Mouse (Mus musculus): ENCODE data around the gene Taok2. TPM values are rescaled to one million over a fixed set of nuclear protein-coding genes. Genes with fewer than 3 reads are reported as not detected.

Gene Taok2
- polyA plus RNA-seq, 1 experiment from 2014 or later, result 66.0 TPM

DNA sequence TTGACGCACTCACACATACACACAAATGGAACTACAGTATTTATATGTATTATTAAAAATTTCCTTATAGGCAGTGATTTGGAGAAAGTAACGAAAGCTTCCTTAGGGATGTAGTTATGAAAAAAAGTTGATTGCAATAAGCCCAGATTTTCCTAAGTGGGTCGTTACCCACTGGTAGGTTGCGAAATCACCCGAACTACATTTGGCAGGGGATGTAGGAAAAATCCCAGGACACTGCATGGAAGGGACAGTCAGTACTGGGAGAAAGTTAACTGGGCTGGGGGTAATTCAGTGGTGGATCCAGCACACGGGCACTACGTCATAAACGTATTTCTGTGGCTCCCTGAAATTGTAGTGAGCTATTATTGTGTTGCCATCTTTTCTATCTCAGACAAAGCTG is 68.0 kb downstream of the Taok2 start:
- ATAC-seq (no peak), DNase-seq (ENCODE audit: low read depth, low spot score) (no peak)
- no peak for TF ChIP-seq CTCF (IDR thresholded peaks at IDR 0.05)
- H3K27me3 ChIP-seq, result no peaks in the 10 kb centered on the region
- CTCF ChIA-PET, result interaction anchor here (1.2 kb wide), 1 partner anchor 141 kb away, joined by 3 read pairs; no protein-coding TSS in a partner anchor
- POLR2A ChIA-PET, result interaction anchor here (0.6 to 1.0 kb wide), 2 partner anchors 17 to 331 kb away, joined by 4 to 5 read pairs; no protein-coding TSS in a partner anchor
- in situ Hi-C loops (cut with MboI; ENCODE audit: low pct_unique_long_range_greater_than_20kb), result no loop called here

GRCm38 (mm10) chr7:126815726-126816222 is 68.7 kb downstream of the Taok2 start:
- no peaks in the 10 kb centered on the region for H3K27me3 ChIP-seq
- ChIA-PET POLR2A (no interaction called here), CTCF (no interaction called here)
- in situ Hi-C loops (cut with MboI; ENCODE audit: low pct_unique_long_range_greater_than_20kb), result no loop called here
- no peak for ATAC-seq
- no peak for DNase-seq (ENCODE audit: low read depth, low spot score)
- no peak for TF ChIP-seq CTCF (IDR thresholded peaks at IDR 0.05)

Other genes starting within 250 kb of the Taok2 start
- 21.1 TPM for gene Sgf29, start 235.4 kb downstream of the Taok2 start, polyA plus RNA-seq (2021)
- gene Sult1a1, start 208.3 kb downstream of the Taok2 start, polyA plus RNA-seq (2021), result 0.62 TPM
- 102 TPM for gene Bola2, start 189.3 kb downstream of the Taok2 start, polyA plus RNA-seq (2021)
- gene Slx1b, start 188.9 kb downstream of the Taok2 start, polyA plus RNA-seq (2021), result 14.8 TPM
- gene Coro1a, start 176.9 kb downstream of the Taok2 start, polyA plus RNA-seq (2021), result 1.3 TPM
- 122 TPM for gene Mapk3, start 125.1 kb downstream of the Taok2 start, polyA plus RNA-seq (2021)
- 3.0 TPM for gene Gdpd3, start 118.4 kb downstream of the Taok2 start, polyA plus RNA-seq (2021)
- gene Ypel3, start 107.7 kb downstream of the Taok2 start, polyA plus RNA-seq (2021), result 109 TPM
- gene Tbx6, start 103.2 kb downstream of the Taok2 start, polyA plus RNA-seq (2021), result 0.49 TPM
- gene Ppp4c, start 92.2 kb downstream of the Taok2 start, polyA plus RNA-seq (2021), result 94.3 TPM
- gene Fam57b, start 87.0 kb downstream of the Taok2 start, polyA plus RNA-seq (2021), result 1.3 TPM
- not detected for gene 4930451I11Rik, start 53.1 kb downstream of the Taok2 start, polyA plus RNA-seq (2021)
- gene Doc2a, start 37.3 kb downstream of the Taok2 start, polyA plus RNA-seq (2021), result not detected
- 58.5 TPM for gene Hirip3, start 22.7 kb downstream of the Taok2 start, polyA plus RNA-seq (2021)
- 67.7 TPM for gene Ino80e, start 22.3 kb downstream of the Taok2 start, polyA plus RNA-seq (2021)
- gene Tmem219, start 38.2 kb upstream of the Taok2 start, polyA plus RNA-seq (2021), result 48.0 TPM
- gene Kctd13, start 44.2 kb upstream of the Taok2 start, polyA plus RNA-seq (2021), result 14.0 TPM
- not detected for gene Asphd1, start 64.9 kb upstream of the Taok2 start, polyA plus RNA-seq (2021)
- gene Sez6l2, start 65.9 kb upstream of the Taok2 start, polyA plus RNA-seq (2021), result 0.08 TPM
- gene Cdipt, start 91.2 kb upstream of the Taok2 start, polyA plus RNA-seq (2021), result 143 TPM
- 1.3 TPM for gene Cdiptos, start 91.4 kb upstream of the Taok2 start, polyA plus RNA-seq (2021)
- gene Mvp, start 129.9 kb upstream of the Taok2 start, polyA plus RNA-seq (2021), result 104 TPM
- gene Pagr1b, start 131.8 kb upstream of the Taok2 start, polyA plus RNA-seq (2021), result 0.33 TPM
- 17.5 TPM for gene Pagr1a, start 132.6 kb upstream of the Taok2 start, polyA plus RNA-seq (2021)
- 39.5 TPM for gene Gm42742, start 136.4 kb upstream of the Taok2 start, polyA plus RNA-seq (2021)
- gene Prrt2, start 136.5 kb upstream of the Taok2 start, polyA plus RNA-seq (2021), result 0.36 TPM
- gene Maz, start 142.3 kb upstream of the Taok2 start, polyA plus RNA-seq (2021), result 139 TPM
- gene Kif22, start 157.8 kb upstream of the Taok2 start, polyA plus RNA-seq (2021), result 47.3 TPM
- not detected for gene Zg16, start 202.6 kb upstream of the Taok2 start, polyA plus RNA-seq (2021)
- gene AI467606, start 206.7 kb upstream of the Taok2 start, polyA plus RNA-seq (2021), result 0.71 TPM
- gene Qprt, start 237.5 kb upstream of the Taok2 start, polyA plus RNA-seq (2021), result not detected